Mouse (Mus musculus): ENCODE results near the gene Hsd11b1. TPM values are rescaled to one million over a fixed set of nuclear protein-coding genes. Genes with fewer than 3 reads are reported as not detected.

Gene Hsd11b1
- total RNA-seq, 2 experiments from 2014 or later: 17.4 to 18.1 TPM

DNA sequence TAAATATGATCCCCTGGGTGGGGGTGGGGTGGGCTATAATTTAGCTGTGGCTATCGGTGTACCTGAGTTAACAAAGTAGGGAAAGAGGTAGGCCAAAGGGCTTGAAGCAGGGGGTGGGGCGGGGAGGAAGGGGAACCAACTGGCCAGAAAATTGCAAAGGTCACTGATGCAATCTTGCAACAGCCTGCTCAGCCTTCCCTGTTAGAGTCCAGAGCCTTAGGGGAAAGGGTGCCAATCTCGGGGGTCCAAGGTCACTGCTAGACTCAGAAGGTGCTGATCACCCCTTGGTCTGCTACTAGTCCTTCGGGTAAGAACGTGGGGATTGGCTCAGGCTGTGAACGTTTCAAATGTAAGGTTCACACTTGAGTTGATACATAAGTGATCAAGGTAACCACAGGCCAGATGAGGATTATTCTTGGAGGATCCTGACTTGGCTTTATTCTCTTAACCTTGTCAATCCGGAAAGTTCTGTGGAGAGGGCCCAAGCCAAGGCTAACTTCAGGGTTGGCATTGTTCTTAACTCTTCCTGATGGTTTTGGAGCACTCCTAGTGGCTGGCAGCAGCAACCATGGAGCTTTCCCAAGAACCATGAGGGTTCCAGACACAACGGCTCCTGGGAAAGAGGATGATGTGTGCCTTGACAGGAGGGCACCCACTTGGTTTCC lies 10.7 kb upstream of the Hsd11b1 start:
- TF ChIP-seq CTCF (IDR thresholded peaks at IDR 0.05): no peak; the same call in 1 of the 2 replicates
- H3K27ac ChIP-seq: no peak overlapping the region
- intact Hi-C loops (cut with DNase I): no loop called here
- DNase-seq (ENCODE audit: extremely low spot score in 1 of 2, low spot score in 2 of 2): no peak
- no peak overlapping the region for H3K4me3 ChIP-seq

DNA sequence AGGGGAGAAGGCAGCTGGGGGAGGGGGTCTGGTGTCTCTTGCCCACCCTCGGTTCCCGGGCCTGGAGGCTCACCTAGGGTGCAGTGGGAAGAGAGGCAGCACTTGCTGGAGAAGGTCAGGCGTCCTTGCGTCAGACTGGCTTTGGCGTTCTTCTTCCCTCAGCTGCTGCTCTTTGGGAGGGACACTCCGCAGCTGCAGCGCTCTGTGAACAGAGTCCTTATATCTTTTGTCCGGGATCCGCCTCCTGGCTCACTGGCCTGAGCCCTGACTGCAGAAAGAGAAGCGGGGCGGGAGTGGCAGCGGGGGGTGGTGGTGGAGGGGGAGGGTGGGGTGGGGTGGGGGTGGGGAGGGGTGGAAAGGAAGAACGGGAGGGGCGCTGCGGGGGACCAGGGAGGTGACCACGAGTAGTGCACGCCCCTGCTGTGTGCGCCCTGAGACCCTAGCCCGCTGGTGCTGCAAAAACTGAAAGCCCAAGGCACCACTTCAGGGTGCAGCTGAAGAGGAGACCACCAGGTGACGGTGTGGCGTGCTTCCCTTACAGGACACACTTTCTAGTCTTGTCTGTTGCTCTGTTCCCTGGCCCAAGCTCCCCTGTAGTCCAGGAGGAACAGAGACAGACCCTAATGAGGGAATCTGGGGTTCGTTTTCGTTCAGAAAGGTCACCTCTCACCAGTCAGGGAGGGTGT lies 9.2 kb upstream of the Hsd11b1 start, which contains the start of gene G0s2:
Gene G0s2 (minus strand): TSS at position 302 of the 686 bp plus-strand sequence.
- TF ChIP-seq CTCF (IDR thresholded peaks at IDR 0.05): peak; percentile 16

GRCm38 (mm10) chr1:193272137-193272915 lies 8.5 kb upstream of the Hsd11b1 start:
- Histone ChIP-seq H3K27ac (peak overlapping the region; percentile 91), H3K4me3 (peak overlapping the region; percentile 51)
- TF ChIP-seq CTCF (IDR thresholded peaks at IDR 0.05): no peak
- DNase-seq (ENCODE audit: extremely low spot score in 1 of 2, low spot score in 2 of 2): peak; percentile 22 to 43
- intact Hi-C loops (cut with DNase I): loop anchor here (2.0 kb wide), 1 partner anchor 46 kb away; no protein-coding TSS in a partner anchor

More for the DNA sequence above, 9.2 kb upstream of the Hsd11b1 start, which contains the start of gene G0s2:
- intact Hi-C loops (cut with DNase I): loop anchor here (2.0 kb wide), 1 partner anchor 46 kb away; no protein-coding TSS in a partner anchor
- peak in 1 of 2 experiments; percentile 58 for DNase-seq (ENCODE audit: extremely low spot score in 1 of 2, low spot score in 2 of 2)
- H3K27ac ChIP-seq: peak within 1 kb of the TSS; percentile 91
- H3K4me3 ChIP-seq: peak within 1 kb of the TSS; percentile 51

DNA sequence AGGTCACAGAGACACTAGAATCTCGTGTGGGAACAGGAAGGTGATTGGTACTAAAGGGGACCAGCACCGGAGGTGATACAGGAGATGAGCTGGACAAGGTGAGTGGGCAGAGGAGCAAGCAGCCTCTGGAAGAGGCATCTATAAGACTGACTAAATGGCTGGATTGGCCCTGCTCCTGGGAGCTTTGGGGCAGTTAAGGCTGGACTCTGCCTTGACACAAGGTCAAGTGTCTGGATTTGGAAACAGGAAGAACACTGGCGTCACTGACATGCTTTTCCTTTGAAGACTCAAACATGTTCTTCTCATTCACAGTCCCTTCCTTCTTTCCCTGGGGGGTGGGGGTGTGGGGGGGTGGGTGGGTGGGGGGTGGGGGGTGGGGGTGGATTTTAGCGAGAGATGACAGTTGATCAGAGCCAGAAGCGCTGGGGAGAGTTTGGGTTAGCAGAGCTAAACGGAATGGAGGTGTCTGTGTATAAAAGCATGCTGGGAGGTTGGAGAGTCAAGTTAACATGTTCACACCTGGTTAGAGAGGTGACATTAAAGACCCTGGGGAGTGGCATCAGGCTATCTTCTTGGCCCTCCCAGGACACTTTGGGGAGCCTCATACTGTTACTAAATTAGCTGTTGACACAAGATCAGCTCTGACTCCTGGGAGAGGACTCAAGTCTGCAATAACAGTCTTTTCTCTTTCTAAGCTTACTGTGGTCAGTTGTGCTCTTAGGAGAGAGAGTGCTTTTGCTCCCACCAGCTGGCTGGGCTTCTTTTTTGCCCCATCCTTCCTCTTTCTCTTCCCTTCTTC lies 7.3 kb upstream of the Hsd11b1 start:
- intact Hi-C loops (cut with DNase I): no loop called here
- Histone ChIP-seq H3K27ac (no peak overlapping the region; the same call in 1 of the 2 replicates), H3K4me3 (no peak overlapping the region; the same call in 1 of the 2 replicates)
- no peak for TF ChIP-seq CTCF (IDR thresholded peaks at IDR 0.05)
- no peak for DNase-seq (ENCODE audit: extremely low spot score in 1 of 2, low spot score in 2 of 2)

DNA sequence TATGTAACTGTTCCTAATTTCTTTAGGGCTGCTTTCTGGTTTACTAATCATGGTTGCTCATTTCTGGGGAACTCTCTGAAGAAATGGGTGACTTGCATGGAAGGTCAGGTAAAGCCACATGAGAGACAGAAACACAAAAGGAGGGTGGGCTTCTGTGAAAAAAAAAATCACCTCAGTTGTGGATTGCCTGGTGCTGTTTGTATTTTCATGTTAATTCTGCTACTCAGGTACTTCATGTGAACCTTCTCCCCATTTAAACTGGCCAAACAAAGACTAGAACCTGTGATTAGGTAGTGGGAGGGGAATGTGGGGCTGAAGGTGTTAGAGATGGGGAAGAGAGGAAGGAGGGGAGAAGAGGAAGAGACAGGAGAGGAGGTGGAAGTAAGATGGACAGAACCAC lies 1.9 kb upstream of the Hsd11b1 start:
- H3K4me3 ChIP-seq: no peak overlapping the region
- intact Hi-C loops (cut with DNase I): no loop called here
- no peak for TF ChIP-seq CTCF (IDR thresholded peaks at IDR 0.05)
- no peak overlapping the region for H3K27ac ChIP-seq
- DNase-seq (ENCODE audit: extremely low spot score in 1 of 2, low spot score in 2 of 2): no peak

- Histone ChIP-seq H3K4me3 (no peak overlapping the region), H3K27ac (no peak overlapping the region)
- DNase-seq (ENCODE audit: extremely low spot score in 1 of 2, low spot score in 2 of 2): no peak
- intact Hi-C loops (cut with DNase I): no loop called here
- TF ChIP-seq CTCF (IDR thresholded peaks at IDR 0.05): no peak
Observed at GRCm38 (mm10) chr1:193263026-193263907, 608 bp downstream of the Hsd11b1 start.

GRCm38 (mm10) chr1:193261897-193262548 lies 1.9 kb downstream of the Hsd11b1 start:
- no peak overlapping the region for H3K4me3 ChIP-seq
- no peak for TF ChIP-seq CTCF (IDR thresholded peaks at IDR 0.05)
- H3K27ac ChIP-seq: peak overlapping the region; percentile 0; the same call in 1 of the 2 replicates
- no peak for DNase-seq (ENCODE audit: extremely low spot score in 1 of 2, low spot score in 2 of 2)
- intact Hi-C loops (cut with DNase I): no loop called here

DNA sequence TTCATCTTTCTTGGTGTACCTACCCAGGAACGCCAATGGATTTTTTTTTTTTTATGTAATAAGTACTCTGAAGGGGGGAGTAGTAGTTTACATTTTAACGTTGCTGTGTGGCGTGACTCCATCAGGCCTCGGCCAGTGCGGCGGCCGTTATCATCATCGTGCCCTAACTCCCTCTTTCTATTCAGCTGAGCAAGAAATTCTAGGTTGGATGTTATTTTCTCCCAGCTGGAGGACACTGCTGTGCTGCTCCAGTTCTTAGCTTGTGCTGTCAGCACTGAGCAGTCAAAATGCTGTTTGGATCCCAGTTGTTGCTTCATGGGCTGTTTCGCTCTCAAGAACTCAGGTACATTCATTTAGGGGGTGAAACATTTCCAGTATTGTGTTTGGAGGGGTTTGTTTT lies 4.3 kb downstream of the Hsd11b1 start:
- intact Hi-C loops (cut with DNase I): no loop called here
- no peak overlapping the region for H3K27ac ChIP-seq
- no peak for TF ChIP-seq CTCF (IDR thresholded peaks at IDR 0.05)
- no peak overlapping the region for H3K4me3 ChIP-seq
- no peak for DNase-seq (ENCODE audit: extremely low spot score in 1 of 2, low spot score in 2 of 2)

DNA sequence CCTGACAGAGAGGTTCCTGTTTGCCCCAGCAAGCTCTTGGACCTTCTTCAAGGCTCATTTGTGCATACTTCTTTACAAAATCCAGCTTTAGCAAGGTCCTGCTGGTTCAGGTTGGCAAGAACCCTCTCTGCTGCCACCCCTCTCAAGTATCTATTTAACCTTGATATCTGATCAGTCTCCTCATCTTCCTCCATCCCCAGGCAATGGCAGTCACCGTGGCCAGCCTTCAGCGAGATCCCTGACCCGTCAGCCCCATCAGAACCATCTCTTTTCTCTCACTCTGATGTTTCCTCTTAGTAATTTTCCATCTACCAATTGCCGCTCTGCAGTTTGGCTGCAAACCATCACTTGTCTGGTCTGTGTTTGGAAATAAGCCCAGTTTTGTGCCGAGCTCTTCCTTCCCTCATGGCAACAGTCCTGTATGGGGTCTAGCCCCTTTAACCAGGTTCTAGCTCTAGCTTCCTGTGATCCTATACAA lies 7.2 kb downstream of the Hsd11b1 start:
- H3K27ac ChIP-seq: peak overlapping the region; percentile 30; the same call in 1 of the 2 replicates
- H3K4me3 ChIP-seq: no peak overlapping the region
- intact Hi-C loops (cut with DNase I): no loop called here
- no peak for TF ChIP-seq CTCF (IDR thresholded peaks at IDR 0.05)
- DNase-seq (ENCODE audit: extremely low spot score in 1 of 2, low spot score in 2 of 2): no peak

- no peak overlapping the region for H3K4me3 ChIP-seq
- H3K27ac ChIP-seq: no peak overlapping the region
- no peak for DNase-seq (ENCODE audit: extremely low spot score in 1 of 2, low spot score in 2 of 2)
- no peak for TF ChIP-seq CTCF (IDR thresholded peaks at IDR 0.05)
- intact Hi-C loops (cut with DNase I): no loop called here
Observed at GRCm38 (mm10) chr1:193256289-193256577, 7.6 kb downstream of the Hsd11b1 start.
